Mouse (Mus musculus) small intestine, adult 2 months (tissue): ENCODE measurements around the gene Mon1b. TPM values are rescaled to one million over a fixed set of nuclear protein-coding genes. Genes with fewer than 3 reads are reported as not detected.

Experiments used
- H3K27ac ChIP-seq: fragments of 200-500 bp; 2 replicates; pipeline ENCODE4 v1.5.1; 2012; ENCODE audit warnings: low read depth, low read length, control low read depth, inconsistent platforms; ENCODE audit not compliant: insufficient read depth
- H3K27me3 ChIP-seq: fragments of 200-500 bp; 2 replicates; pipeline ENCODE4 v1.6.1; 2012; ENCODE audit warnings: mild to moderate bottlenecking, moderate library complexity, low read length, inconsistent platforms; ENCODE audit not compliant: control insufficient read depth, insufficient read depth
- H3K36me3 ChIP-seq: fragments of 200-500 bp; 2 replicates; pipeline ENCODE4 v1.6.1; 2012; ENCODE audit warnings: mild to moderate bottlenecking, low read length, control low read depth, inconsistent platforms; ENCODE audit not compliant: control insufficient read depth, insufficient read depth
- H3K4me1 ChIP-seq: fragments of 200-500 bp; 2 replicates; pipeline ENCODE4 v1.6.1; 2012; ENCODE audit warnings: low read length, inconsistent platforms, mixed read lengths; ENCODE audit not compliant: control insufficient read depth, insufficient read depth, insufficient read length
- H3K4me3 ChIP-seq: fragments of 200-500 bp; 2 replicates; pipeline ENCODE4 v1.5.1; 2012; ENCODE audit warnings: low read depth, mild to moderate bottlenecking, control low read depth, inconsistent platforms, low read length, moderate library complexity
- CTCF ChIP-seq: fragments of 200-500 bp; IDR thresholded peaks from 2 replicates; pipeline ENCODE4 v1.5.1; 2012; ENCODE audit warnings: low read depth, mild to moderate bottlenecking, control low read depth, inconsistent platforms, low read length, moderate library complexity, mixed read lengths; ENCODE audit not compliant: insufficient replicate concordance, insufficient read length; ENCODE audit errors: extremely low read depth
- POLR2A ChIP-seq: fragments of 200-500 bp; IDR thresholded peaks from 2 replicates; pipeline ENCODE4 v1.6.1; 2012; ENCODE audit warnings: low read depth, mild to moderate bottlenecking, control low read depth, inconsistent platforms, low read length, moderate library complexity
- WGBS: fragments of 180-500 bp; shearing (Covaris S2); methylation state at CpG from one replicate; pipeline ENCODE4 v1.1.7; 2018; 5-methylcytosine and 5-hydroxymethylcytosine counted together
- polyA plus RNA-seq: library from polyadenylated mRNA; depleted of rRNA; stranded (reverse); fragments of >200 nt; gene quantifications from 2 replicates; pipeline ENCODE4 v1.2.3, GENCODE M21; 2012; rRNA removed

Gene Mon1b
- polyA plus RNA-seq: 7.6 and 9.9 TPM in 2 replicates

- WGBS: under 1% methylated on average over 42 of the region's 42 CpGs
- Histone ChIP-seq H3K36me3 (peaks cover 14% of the 10 kb centered on the region; the same call in 1 of the 2 replicates), H3K27ac (peak within 1 kb of the TSS; percentile 99), H3K4me3 (peak within 1 kb of the TSS; percentile 82), H3K4me1 (peaks cover 7% of the 10 kb centered on the region; the same call in 1 of the 2 replicates), H3K27me3 (no peaks in the 10 kb centered on the region)
- TF ChIP-seq POLR2A (peak; percentile 51; the same call in 1 of the 2 replicates), CTCF (0 out of 2 replicates have a peak, but pooled peaks have one; percentile 1)
Observed at GRCm38 (mm10) chr8:113634670-113635591, at the start of gene Mon1b. TSS of gene Mon1b (plus strand) at chr8:113635587.

- Histone ChIP-seq H3K36me3 (no peaks in the 10 kb centered on the region), H3K4me1 (no peaks in the 10 kb centered on the region), H3K4me3 (no peak overlapping the region), H3K27me3 (no peaks in the 10 kb centered on the region), H3K27ac (no peak overlapping the region)
- 55% methylated on average over 3 of the region's 3 CpGs for WGBS
- TF ChIP-seq CTCF (no peak), POLR2A (no peak)
Observed at GRCm38 (mm10) chr8:113598401-113598800, 37.0 kb upstream of the Mon1b start.

GRCm38 (mm10) chr8:113632634-113633033 is 2.8 kb upstream of the Mon1b start:
- WGBS: 3% methylated on average over 3 of the region's 3 CpGs
- no peaks in the 10 kb centered on the region for H3K27me3 ChIP-seq
- no peak overlapping the region for H3K4me3 ChIP-seq
- TF ChIP-seq POLR2A: no peak
- TF ChIP-seq CTCF: no peak
- no peak overlapping the region for H3K27ac ChIP-seq
- peaks cover 7% of the 10 kb centered on the region; the same call in 1 of the 2 replicates for H3K4me1 ChIP-seq
- H3K36me3 ChIP-seq: 0 out of 2 replicates have a peak, but pooled peaks cover under 1% of the 10 kb centered on the region

GRCm38 (mm10) chr8:113634161-113634560 is 1.2 kb upstream of the Mon1b start:
- Histone ChIP-seq H3K4me3 (no peak overlapping the region), H3K27me3 (no peaks in the 10 kb centered on the region), H3K36me3 (peaks cover 11% of the 10 kb centered on the region; the same call in 1 of the 2 replicates), H3K4me1 (peaks cover 7% of the 10 kb centered on the region; the same call in 1 of the 2 replicates), H3K27ac (no peak overlapping the region)
- WGBS: 25% methylated on average over 12 of the region's 12 CpGs
- no peak for TF ChIP-seq POLR2A
- no peak for TF ChIP-seq CTCF

- no peaks in the 10 kb centered on the region for H3K27me3 ChIP-seq
- no peak for TF ChIP-seq CTCF
- peak; percentile 45; the same call in 1 of the 2 replicates for TF ChIP-seq POLR2A
- H3K4me1 ChIP-seq: peaks cover 7% of the 10 kb centered on the region; the same call in 1 of the 2 replicates
- under 1% methylated on average over 44 of the region's 44 CpGs for WGBS
- peak overlapping the region; percentile 99 for H3K27ac ChIP-seq
- peak overlapping the region; percentile 82 for H3K4me3 ChIP-seq
- H3K36me3 ChIP-seq: peaks cover 17% of the 10 kb centered on the region; the same call in 1 of the 2 replicates
Observed at GRCm38 (mm10) chr8:113635592-113636279, 349 bp downstream of the Mon1b start.

- no peaks in the 10 kb centered on the region for H3K27me3 ChIP-seq
- peaks cover 21% of the 10 kb centered on the region; the same call in 1 of the 2 replicates for H3K36me3 ChIP-seq
- no peak overlapping the region for H3K27ac ChIP-seq
- H3K4me1 ChIP-seq: peaks cover 7% of the 10 kb centered on the region; the same call in 1 of the 2 replicates
- H3K4me3 ChIP-seq: peak overlapping the region; percentile 82
- WGBS: 26% methylated on average over 5 of the region's 5 CpGs
- TF ChIP-seq CTCF (no peak), POLR2A (no peak)
Observed at GRCm38 (mm10) chr8:113636280-113636628, 867 bp downstream of the Mon1b start.
